Mouse (Mus musculus) heart, embryonic 15.5 days (tissue): ENCODE results near the gene Nme8. TPM values are rescaled to one million over a fixed set of nuclear protein-coding genes. Genes with fewer than 3 reads are reported as not detected.

Experiments
- ATAC-seq: fragments of 200-750 bp; cut with Nextera tagmentation; replicated peaks from 2 replicates; pipeline ENCODE4 v1.8.0; 2017; ENCODE audit warnings: low read depth, moderate TSS enrichment; ENCODE audit not compliant: insufficient number of reproducible peaks, insufficient read depth, low FRiP score
- H3K27ac ChIP-seq: fragments of 300-500 bp; sonication (generic); 2 replicates; pipeline ENCODE4 v1.5.1; 2015; ENCODE audit warnings: mild to moderate bottlenecking, inconsistent platforms
- H3K27me3 ChIP-seq: fragments of 300-500 bp; sonication (generic); 2 replicates; pipeline ENCODE4 v1.6.1; 2015; ENCODE audit warnings: inconsistent platforms
- H3K36me3 ChIP-seq: fragments of 300-500 bp; sonication (generic); 2 replicates; pipeline ENCODE4 v1.6.1; 2015; ENCODE audit warnings: mild to moderate bottlenecking, inconsistent platforms
- H3K4me1 ChIP-seq: fragments of 300-500 bp; sonication (generic); replicated peaks from 2 replicates; pipeline ENCODE4 v1.6.1; 2015; ENCODE audit warnings: inconsistent platforms
- H3K4me2 ChIP-seq: fragments of 300-500 bp; sonication (generic); 2 replicates; pipeline ENCODE4 v1.6.1; 2015; ENCODE audit warnings: inconsistent platforms, mild to moderate bottlenecking, moderate library complexity
- H3K4me3 ChIP-seq: fragments of 300-500 bp; sonication (generic); 2 replicates; pipeline ENCODE4 v1.5.1; 2015; ENCODE audit warnings: mild to moderate bottlenecking, inconsistent platforms
- H3K9ac ChIP-seq: fragments of 300-500 bp; sonication (generic); 2 replicates; pipeline ENCODE4 v1.6.1; 2015; ENCODE audit warnings: mild to moderate bottlenecking, inconsistent platforms
- H3K9me3 ChIP-seq: fragments of 300-500 bp; sonication (generic); replicated peaks from 2 replicates; pipeline ENCODE4 v1.6.1; 2016; ENCODE audit warnings: inconsistent platforms
- WGBS: fragments of 180-500 bp; shearing (Covaris S2); methylation state at CpG from one replicate; pipeline ENCODE4 v1.1.7; 2015; ENCODE audit warnings: mixed read lengths; 5-methylcytosine and 5-hydroxymethylcytosine counted together
- polyA plus RNA-seq: library from polyadenylated mRNA; unstranded; fragments of >200 nt; fragmentation: Nextera tagmentation; extraction: Ambion mirVana; gene quantifications from 2 replicates; pipeline ENCODE4 v1.2.1, GENCODE M21; 2015

Gene Nme8
- polyA plus RNA-seq, 1 experiment from 2014 or later = 1.2 TPM

DNA sequence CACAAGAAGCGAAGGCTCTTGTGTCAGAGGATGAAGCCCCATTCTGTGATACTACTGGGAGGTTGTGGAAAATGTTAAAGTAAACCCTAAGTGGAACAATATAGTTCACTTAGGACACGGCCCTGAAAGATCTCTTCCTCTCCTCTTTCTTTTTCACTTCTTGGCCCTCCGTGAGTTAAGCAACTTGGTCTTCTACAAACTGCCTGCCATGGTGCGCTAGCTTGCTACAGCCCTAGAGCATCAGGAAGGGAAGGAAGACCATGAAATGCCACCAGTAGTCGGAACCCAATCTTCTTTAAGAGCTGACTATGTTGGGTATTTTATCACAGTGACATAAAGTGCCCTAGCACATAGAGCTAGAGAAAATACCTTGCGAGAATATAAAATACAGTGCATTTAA lies 7.2 kb downstream of the Nme8 start:
- Histone ChIP-seq H3K4me1 (no peaks in the 10 kb centered on the region), H3K9me3 (no peaks in the 10 kb centered on the region), H3K4me3 (no peak overlapping the region), H3K27ac (no peak overlapping the region), H3K27me3 (no peaks in the 10 kb centered on the region), H3K9ac (no peak overlapping the region), H3K36me3 (no peaks in the 10 kb centered on the region), H3K4me2 (no peak overlapping the region)
- no peak for ATAC-seq
- WGBS = 82% methylated on average over 6 of the region's 6 CpGs

GRCm38 (mm10) chr13:19689971-19690370 lies 7.6 kb downstream of the Nme8 start:
- Histone ChIP-seq H3K4me1 (no peaks in the 10 kb centered on the region), H3K27me3 (no peaks in the 10 kb centered on the region), H3K9me3 (no peaks in the 10 kb centered on the region), H3K9ac (no peak overlapping the region), H3K36me3 (no peaks in the 10 kb centered on the region), H3K27ac (no peak overlapping the region), H3K4me2 (no peak overlapping the region), H3K4me3 (no peak overlapping the region)
- no peak for ATAC-seq
- WGBS = 51% methylated on average over 3 of the region's 3 CpGs

GRCm38 (mm10) chr13:19684007-19684406 lies 13.6 kb downstream of the Nme8 start:
- WGBS = 55% methylated on average over 2 of the region's 2 CpGs
- Histone ChIP-seq H3K4me3 (no peak overlapping the region), H3K9me3 (no peaks in the 10 kb centered on the region), H3K27me3 (no peaks in the 10 kb centered on the region), H3K27ac (no peak overlapping the region), H3K36me3 (no peaks in the 10 kb centered on the region), H3K4me1 (peaks cover 7% of the 10 kb centered on the region), H3K9ac (no peak overlapping the region), H3K4me2 (no peak overlapping the region)
- ATAC-seq = no peak

- no peaks in the 10 kb centered on the region for H3K27me3 ChIP-seq
- no peaks in the 10 kb centered on the region for H3K36me3 ChIP-seq
- H3K4me3 ChIP-seq = no peak overlapping the region
- 33% methylated on average over 8 of the region's 8 CpGs for WGBS
- peak; percentile 90 for ATAC-seq
- peaks cover 7% of the 10 kb centered on the region for H3K4me1 ChIP-seq
- no peaks in the 10 kb centered on the region for H3K9me3 ChIP-seq
- H3K9ac ChIP-seq = no peak overlapping the region
- H3K27ac ChIP-seq = peak overlapping the region; percentile 77
- peak overlapping the region; percentile 46 for H3K4me2 ChIP-seq
These were observed 14.5 kb downstream of the Nme8 start for GRCm38 (mm10) chr13:19682879-19683640.

DNA sequence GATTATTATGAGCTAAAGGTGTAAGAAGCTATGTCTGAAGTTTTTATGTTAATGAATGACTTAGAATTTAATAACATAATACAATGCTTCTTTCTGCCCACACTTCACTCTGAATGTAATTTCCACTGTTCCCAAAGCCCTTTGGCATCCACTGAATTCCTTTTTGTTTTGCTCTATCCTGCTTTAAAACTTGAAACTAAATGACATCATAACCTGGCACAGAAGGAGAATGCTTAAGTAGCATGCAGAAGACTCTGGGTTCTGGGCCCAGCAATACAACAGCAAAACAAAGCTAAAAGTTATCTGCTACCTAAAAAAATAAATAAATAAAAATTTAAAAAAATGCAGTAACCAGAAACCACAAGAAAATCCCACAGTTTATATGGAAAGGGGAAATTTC lies 23.0 kb downstream of the Nme8 start:
- Histone ChIP-seq H3K9ac (no peak overlapping the region), H3K27ac (no peak overlapping the region), H3K27me3 (no peaks in the 10 kb centered on the region), H3K4me1 (no peaks in the 10 kb centered on the region), H3K4me2 (no peak overlapping the region), H3K36me3 (no peaks in the 10 kb centered on the region), H3K9me3 (no peaks in the 10 kb centered on the region), H3K4me3 (no peak overlapping the region)
- ATAC-seq = no peak

DNA sequence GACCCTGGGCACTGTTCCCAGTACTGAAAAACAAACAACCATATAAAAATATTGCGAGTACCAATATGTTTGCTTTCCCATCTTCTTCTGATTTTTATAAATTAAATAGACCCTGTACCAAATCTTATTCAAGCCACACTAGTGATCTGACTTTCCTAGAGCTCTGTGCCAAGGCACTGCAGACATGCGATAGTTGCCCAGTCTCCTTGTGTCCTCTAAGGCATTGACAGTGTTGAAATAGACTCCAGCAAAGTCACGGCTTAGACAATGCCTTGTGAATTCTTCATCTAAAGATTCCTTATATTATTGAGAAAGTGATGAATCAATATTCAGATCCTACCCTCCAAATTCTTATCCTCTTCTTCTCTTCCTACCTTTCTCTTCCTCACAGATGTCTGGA lies 23.6 kb downstream of the Nme8 start:
- Histone ChIP-seq H3K4me1 (no peaks in the 10 kb centered on the region), H3K4me2 (no peak overlapping the region), H3K27me3 (no peaks in the 10 kb centered on the region), H3K27ac (no peak overlapping the region), H3K9me3 (no peaks in the 10 kb centered on the region), H3K36me3 (no peaks in the 10 kb centered on the region), H3K4me3 (no peak overlapping the region), H3K9ac (no peak overlapping the region)
- no peak for ATAC-seq
- whole genome bisulfite sequencing = 66% methylated on average over 3 of the region's 3 CpGs

DNA sequence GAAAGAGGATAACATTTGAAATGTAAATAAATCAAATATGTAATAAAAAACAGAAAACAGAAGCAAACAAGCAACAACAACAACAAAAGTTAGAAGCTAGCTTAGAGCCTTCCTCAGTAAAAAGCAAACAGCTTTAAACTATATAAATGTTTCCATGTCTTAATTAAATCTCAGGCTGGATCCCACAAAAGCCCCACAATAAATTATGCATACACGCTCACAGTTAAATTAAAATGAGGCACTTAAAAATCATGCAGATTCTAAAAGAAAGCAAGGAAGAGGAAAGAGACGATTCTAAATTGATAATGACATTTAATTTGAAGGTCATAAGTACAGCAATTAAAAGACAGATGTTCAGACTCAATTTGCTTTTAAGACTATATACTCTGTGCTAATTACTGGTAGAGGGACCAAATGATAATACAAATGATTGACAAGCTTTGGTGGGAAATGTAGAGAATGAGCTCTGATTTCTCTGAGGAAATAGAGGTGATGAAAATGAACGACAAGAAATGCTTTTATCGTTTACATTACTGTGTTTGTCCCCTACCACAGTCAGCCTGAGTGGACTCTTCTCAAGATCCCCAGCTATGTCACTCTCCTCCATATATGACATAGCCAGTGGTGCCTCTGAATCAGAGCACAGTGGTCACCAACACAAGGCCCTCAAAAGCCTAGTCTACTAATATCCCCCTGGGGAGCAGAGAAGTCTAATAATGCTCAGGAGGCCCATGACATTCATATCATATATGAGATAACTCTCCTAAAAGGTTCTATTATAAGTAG lies 29.0 kb downstream of the Nme8 start:
- WGBS = 79% methylated on average over 4 of the region's 4 CpGs
- H3K27me3 ChIP-seq = no peaks in the 10 kb centered on the region
- no peak for ATAC-seq
- no peaks in the 10 kb centered on the region for H3K4me1 ChIP-seq
- H3K4me2 ChIP-seq = no peak overlapping the region
- H3K36me3 ChIP-seq = no peaks in the 10 kb centered on the region
- no peak overlapping the region for H3K9ac ChIP-seq
- H3K9me3 ChIP-seq = no peaks in the 10 kb centered on the region
- no peak overlapping the region for H3K27ac ChIP-seq
- H3K4me3 ChIP-seq = no peak overlapping the region

- no peak for ATAC-seq
- no peak overlapping the region for H3K9ac ChIP-seq
- no peak overlapping the region for H3K4me2 ChIP-seq
- H3K27me3 ChIP-seq = no peaks in the 10 kb centered on the region
- H3K4me1 ChIP-seq = no peaks in the 10 kb centered on the region
- no peak overlapping the region for H3K4me3 ChIP-seq
- H3K27ac ChIP-seq = no peak overlapping the region
- WGBS = 83% methylated on average over 2 of the region's 2 CpGs
- no peaks in the 10 kb centered on the region for H3K9me3 ChIP-seq
- no peaks in the 10 kb centered on the region for H3K36me3 ChIP-seq
These were observed 45.2 kb downstream of the Nme8 start for GRCm38 (mm10) chr13:19652405-19652804.

DNA sequence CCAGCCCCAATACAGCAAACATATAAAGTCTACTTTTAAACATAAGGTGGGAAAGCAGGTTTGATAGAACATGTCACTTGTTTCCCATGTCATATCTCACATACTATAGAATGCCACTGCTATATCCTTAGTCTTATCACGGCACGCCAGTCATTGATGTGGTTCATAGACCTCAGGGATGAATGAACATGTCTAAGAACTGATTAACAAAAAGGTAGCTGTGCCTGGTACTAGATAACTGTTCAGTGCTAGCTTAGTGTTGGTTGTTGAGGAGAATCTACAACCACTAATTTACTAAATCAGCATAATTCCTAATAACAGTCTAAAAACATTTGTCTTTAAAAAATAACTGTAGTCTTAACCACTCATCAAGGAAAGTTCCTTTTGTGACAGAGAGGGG lies 47.8 kb downstream of the Nme8 start:
- H3K9ac ChIP-seq = no peak overlapping the region
- no peak for ATAC-seq
- H3K27me3 ChIP-seq = no peaks in the 10 kb centered on the region
- no peak overlapping the region for H3K4me3 ChIP-seq
- H3K27ac ChIP-seq = no peak overlapping the region
- no peaks in the 10 kb centered on the region for H3K9me3 ChIP-seq
- no peaks in the 10 kb centered on the region for H3K36me3 ChIP-seq
- H3K4me2 ChIP-seq = no peak overlapping the region
- no peaks in the 10 kb centered on the region for H3K4me1 ChIP-seq
- WGBS = 85% methylated on average over 2 of the region's 2 CpGs

- WGBS = 65% methylated on average over 2 of the region's 2 CpGs
- no peaks in the 10 kb centered on the region for H3K36me3 ChIP-seq
- H3K4me3 ChIP-seq = no peak overlapping the region
- H3K9ac ChIP-seq = no peak overlapping the region
- H3K4me2 ChIP-seq = no peak overlapping the region
- H3K27me3 ChIP-seq = no peaks in the 10 kb centered on the region
- no peaks in the 10 kb centered on the region for H3K4me1 ChIP-seq
- no peak overlapping the region for H3K27ac ChIP-seq
- no peaks in the 10 kb centered on the region for H3K9me3 ChIP-seq
- no peak for ATAC-seq
These were observed 53.4 kb downstream of the Nme8 start for GRCm38 (mm10) chr13:19644225-19644624.

- no peak for ATAC-seq
These were observed 54.1 kb downstream of the Nme8 start for GRCm38 (mm10) chr13:19643519-19643918.

More at GRCm38 (mm10) chr13:19643519-19643918, 54.1 kb downstream of the Nme8 start:
- H3K4me1 ChIP-seq = no peaks in the 10 kb centered on the region
- no peak overlapping the region for H3K27ac ChIP-seq
- H3K4me2 ChIP-seq = no peak overlapping the region
- no peak overlapping the region for H3K9ac ChIP-seq
- H3K36me3 ChIP-seq = no peaks in the 10 kb centered on the region
- no peak overlapping the region for H3K4me3 ChIP-seq
- H3K27me3 ChIP-seq = no peaks in the 10 kb centered on the region
- WGBS = 58% methylated on average over 1 of the region's 1 CpGs
- H3K9me3 ChIP-seq = no peaks in the 10 kb centered on the region
